Mouse (Mus musculus) right cerebral cortex, postnatal 10 days (tissue): ENCODE data around the gene Enox1.

Source experiments
- DNase-seq, 2 experiments: peaks; one replicate each; pipeline ENCODE4 v3.0.0; 2021; ENCODE audit warnings: low spot score in 2 of 2

Enox1 gene

DNA sequence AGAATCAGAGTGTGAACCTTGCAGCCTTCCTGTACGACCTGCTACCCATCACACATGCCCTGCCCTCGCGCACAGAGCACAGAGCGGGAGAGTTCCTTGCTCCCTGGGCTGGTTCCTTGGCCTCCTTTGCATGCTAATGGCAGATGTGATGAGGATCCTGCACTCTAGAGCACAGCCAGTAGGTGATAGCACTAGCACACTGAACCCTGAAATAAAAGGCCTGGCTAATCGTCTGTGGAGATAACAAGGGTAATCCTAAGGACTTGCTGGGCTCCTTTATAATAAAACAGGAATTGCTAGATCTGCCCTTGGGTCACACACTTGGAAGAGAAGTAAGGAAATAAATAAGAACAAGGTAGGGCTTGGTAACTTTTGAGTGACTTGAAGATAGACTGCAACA is 215.4 kb downstream of the Enox1 start:
- peak in 1 of 2 experiments; percentile 15 for DNase-seq

DNA sequence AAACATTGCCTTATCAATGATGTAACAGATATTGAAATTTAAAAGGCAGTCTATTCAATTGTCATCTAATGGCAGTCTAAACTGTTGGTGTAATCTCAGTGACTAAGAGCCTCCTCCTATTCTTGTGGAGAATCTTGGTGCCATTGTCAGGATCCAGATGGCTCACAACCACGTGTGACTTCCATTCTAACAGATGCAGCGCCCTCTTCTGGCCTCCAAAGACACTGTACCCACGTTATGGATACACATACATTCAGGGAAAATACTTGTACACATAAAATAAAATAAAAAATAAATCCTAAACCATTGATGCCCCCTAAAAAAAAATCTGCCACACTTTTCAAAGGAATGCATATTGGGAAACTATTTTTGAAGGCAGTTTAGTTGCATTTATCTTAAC is 216.6 kb downstream of the Enox1 start:
- DNase-seq, result peak in 1 of 2 experiments; percentile 18

DNA sequence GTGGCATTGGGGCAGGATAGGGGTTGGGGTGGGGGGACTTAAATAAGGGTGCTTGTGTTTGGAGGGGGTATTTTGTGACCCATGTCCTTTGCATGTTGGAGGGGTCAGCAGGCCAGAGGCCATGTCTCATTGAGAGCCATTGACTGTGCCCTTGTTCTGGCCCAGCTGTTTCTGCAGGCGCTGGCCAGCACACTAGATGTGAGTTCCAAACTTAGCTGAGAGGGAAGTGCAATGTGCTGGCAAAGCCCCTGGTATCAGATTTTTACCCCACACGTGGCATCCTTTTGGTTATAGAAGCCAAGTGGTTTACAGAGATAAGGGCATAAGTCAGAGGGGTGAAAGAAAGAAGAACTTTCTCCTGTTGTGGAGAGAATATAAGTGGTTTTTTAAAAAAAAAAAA is 218.5 kb downstream of the Enox1 start:
- peak in 1 of 2 experiments; percentile 15 for DNase-seq

DNA sequence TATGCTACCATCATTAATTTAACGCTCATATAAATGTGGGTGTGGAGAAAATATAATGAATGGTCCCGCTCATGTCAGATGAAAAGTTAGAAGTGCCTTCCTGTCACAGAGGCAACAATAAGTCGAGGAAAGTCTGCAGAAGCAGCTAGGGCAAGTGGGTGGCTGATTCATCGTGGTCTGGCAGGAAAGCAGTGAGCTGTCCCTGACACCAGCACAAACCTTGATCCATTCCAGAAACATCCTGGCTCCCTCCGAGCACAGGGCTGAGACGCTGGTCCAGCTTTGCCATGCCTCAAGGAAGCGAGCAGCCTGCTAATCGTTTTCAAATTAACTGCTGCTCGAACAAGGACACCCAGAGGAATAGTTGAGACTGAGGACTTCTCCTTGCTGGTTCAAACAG is 219.1 kb downstream of the Enox1 start:
- peak in 1 of 2 experiments; percentile 24 for DNase-seq

DNA sequence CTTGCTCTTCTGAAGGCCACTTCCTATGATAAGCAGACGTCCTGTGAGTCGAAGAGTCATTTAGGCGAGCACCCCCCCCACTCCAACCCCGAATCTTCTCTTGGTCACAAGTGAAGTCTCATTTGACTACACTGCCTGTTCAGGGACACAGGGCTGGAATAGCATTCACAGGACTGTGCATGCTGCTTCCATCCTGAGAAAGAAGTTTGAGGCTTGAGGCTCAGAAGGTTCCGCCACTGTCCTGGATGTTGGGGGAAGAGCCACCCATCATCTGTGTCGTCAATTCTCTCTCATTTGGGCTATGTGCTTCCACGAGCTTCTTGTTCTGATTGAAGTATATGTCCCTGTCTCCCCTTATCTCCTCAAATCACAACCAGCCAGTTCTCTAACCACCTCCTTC is 220.2 kb downstream of the Enox1 start:
- DNase-seq, result no peak

DNA sequence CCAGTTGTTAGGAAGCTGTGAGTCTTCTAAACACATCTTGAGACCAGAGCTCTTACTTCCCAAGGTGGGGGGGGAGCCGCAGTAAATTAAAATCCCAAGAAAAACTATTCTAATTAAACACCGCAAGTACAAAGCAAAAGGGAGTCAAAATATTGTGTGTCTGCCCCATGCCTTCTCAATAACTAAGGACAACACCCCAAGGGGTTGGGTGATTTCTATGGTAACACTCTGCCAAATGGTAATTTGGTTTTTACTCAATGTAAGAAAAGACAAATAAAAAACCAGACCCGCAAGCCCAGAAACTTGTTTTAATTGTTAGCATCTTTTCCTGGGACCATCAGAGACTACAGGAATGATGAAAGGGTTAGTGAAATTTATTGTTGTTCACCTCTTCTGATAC is 220.9 kb downstream of the Enox1 start:
- no peak for DNase-seq

DNA sequence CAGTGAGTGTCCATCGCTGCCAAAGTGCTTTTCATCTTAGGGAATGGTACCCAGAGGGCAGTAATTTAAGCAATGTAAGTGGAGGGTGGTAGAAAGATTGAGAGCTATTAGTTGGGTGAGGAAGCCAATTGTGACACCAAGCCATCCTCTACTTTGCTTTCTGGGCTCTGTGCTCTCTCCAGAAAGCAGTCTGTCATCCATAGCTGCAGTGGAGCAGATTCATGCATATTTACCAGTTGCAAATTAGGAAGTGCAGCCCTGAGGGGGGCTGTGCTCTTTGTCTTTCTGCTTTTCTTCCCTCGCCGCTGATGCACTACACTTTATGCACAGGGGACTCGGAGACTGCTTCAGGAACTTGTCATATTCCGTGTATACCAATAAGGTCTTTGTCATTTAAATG is 221.3 kb downstream of the Enox1 start:
- DNase-seq, result peak in 1 of 2 experiments; percentile 30

DNA sequence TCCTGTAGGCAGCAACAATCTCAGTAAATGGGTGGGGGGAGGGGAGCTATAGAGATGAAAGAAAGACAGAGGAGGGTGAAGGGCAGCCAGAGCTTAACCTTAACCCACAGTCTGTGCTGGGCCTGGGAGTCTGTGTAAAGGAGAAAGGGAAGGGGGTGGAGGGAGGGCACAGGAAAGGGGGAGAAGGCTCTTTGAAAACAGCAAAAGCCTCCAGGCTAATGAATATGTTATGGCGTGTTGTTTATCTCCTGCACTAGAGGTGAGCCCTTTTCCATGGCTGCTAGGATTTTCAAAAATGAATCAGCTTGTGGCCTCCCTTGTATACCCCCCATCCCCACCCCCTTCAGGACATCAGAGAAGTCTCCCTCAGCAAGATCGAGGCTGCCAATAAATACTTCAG is 225.0 kb downstream of the Enox1 start:
- DNase-seq, result peak in 1 of 2 experiments; percentile 7

DNA sequence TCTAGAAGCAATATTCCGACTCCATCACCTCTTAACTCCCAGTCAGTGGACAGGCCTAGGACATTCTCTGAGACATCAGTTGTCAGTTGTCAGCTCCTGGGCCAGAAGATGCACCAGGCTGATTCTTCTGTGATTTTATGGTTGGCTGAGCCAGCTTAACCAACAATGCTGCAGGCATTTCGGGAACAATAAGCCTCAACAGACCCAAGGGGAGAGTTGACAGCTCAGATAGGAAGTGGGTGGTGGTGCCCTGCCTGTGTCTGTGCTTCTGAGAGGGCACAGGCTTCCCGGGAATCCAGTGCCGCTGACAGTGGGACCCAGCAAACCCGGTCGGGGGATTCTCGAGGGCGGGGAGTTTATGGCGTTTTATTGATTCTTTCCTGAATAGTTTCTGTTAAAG is 229.1 kb downstream of the Enox1 start:
- no peak for DNase-seq

DNA sequence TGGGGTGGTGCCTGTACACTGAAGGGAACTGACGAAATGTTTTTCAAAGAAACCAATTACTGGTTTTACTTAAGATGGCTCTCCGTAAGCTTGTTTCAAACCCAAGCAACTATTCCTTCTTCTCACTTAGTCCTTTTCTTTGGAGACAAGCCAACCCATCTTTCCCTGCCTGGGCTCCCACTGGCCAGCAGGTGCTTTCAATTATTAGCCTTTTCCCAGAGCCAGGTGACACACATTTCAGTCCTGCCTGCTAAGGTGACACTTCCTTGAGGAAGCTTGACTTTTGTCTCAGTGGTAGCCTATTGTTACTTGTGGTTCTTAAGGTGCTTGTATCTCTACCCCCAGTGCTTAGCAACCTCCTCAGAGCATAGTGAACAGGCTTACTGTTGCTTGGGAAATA is 231.3 kb downstream of the Enox1 start:
- DNase-seq, result no peak

DNA sequence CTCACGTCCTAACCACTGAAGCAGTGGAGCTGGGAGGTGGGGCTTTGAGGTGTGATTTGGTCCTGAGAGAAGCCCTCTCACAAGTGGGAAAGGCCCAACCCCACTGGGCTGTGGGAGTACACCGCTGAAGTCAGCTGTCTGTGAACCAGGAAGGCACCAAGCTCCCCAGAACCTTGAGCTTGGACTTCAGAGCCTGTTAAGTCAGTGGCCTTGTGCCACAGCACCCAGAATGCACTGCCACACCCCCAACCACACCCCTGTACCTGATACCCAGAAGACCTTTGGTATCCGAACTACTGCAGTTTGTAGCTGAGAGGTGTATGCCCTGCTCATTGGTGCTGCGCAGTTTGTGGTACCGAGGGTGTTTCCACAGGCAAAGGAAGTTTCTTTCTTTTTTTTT is 232.7 kb downstream of the Enox1 start:
- DNase-seq, result no peak

DNA sequence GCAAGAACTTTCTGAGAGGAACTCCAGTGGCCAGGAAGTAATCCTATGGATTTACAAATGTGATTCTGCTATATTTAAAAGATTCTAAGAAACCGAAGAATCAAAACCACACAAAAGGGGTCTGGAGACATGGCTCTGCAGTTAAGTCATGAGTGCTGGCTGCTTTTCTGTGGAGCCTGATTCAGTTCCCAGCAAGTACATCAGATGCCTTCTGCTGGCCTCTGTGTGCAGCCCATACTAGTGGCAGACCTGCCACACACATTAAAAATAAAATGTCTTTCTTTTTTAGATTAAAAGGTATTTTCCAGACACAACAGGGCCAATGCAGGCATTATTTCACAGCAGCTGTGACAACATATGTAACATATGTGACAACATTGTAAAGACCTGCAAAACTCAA is 235.9 kb downstream of the Enox1 start:
- DNase-seq, result no peak

DNA sequence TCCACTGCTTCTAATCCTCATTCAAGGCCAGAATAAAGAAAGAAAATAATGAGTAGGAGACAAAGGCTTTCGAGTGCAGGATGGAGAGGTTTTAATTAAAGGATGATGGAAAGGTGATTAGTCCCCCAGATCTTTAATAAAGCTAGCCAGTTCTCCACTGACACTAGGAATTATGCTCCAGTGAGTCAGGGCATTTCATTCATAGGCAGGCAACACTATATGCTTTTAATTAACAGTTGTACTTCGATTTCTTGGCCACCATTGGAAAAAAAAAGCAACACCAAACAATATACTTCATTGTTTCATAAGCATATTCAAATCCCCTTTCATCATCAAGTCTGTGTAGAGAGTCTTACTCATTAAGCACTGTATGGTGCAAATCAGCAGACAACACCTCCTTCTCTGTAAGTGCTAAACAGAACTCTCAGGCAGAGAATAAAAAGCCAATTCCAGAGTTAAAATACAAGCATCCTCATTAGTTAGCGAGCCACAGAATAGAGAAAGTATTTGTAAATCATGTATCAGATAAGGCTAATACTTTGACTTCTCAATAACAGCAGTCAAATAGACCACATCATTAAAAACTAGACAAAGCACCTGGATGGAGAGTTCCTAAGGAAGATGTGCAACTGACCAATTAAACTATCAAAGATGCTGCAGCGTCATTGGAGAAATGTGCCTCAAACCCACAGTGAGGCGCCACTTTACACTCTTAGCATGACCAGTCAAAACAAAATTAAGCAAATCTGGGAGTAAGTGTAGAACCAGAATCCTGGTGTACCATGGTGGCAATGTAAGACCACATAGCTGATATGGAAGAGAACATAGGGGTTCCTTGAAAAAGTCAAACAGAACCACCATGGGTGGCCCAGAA is 249.9 kb downstream of the Enox1 start:
- DNase-seq, result no peak

DNA sequence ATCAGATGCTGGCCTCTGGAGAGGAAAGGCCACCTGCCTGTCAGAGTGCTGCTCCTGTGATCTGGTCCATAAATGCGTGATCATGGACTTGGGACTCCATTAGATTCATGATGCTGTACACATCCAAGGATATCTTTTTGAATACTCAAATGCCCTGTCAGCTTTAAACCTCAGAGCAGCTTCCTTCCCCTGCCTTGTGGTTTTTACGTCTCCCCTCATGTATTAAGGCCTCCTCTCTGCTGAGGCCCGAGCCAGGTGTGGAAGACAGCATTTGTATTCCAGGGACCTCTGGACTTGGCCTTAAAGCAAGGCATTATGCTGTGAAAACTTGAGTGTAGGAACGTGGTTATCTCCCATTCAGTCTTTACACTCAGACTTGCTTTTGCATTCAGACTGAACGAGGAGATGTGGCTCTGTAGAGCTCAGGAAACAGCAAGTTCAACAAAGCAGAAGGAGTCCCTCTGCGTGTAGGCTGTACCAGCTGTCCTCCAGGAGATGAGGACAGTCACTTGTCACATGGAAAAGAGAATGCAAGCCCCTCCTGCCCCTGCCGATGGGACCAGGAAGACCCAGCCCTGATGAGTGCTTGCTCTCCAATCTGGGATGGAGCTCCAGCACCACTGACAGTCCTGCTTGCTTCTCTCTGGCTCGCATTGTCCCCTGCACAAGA is 252.8 kb downstream of the Enox1 start:
- DNase-seq, result no peak

DNA sequence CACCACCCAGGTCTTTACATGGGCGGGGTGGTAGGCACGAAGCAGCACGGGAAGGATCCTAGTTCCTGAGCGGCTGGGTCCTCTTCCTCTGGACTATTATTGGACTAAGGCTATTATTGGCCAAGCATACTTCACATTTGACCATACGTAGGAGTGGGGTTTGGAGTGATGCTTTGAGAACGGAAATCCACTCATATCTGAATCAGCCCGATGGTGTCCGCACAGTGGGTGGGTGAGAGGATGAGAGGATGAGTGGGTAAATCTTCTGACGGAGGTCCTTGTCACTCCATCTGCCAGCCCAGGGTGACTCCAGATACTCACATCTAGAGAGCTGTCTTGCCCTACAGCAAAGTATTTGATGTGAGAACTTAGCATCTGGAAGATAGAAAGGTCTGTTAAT is 253.8 kb downstream of the Enox1 start:
- DNase-seq, result no peak

DNA sequence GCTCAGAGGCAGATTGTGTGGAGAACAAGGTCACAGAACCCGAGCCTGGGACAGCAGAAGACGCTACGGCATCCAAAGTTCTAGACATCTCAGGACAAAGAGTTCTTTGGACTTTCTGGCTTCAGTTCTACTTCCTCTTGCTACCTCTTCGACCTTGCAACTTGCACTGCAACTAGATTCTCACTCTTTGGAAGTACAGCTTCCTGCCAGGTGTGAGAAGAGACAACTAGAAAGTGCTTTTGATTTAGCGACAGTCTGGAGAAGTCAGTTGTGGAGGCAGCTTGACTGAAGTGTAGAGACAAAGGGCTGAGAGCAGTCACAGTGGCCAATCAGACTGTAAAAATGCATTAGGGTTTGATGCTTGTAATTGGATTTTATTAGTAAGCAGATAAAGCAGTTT is 256.5 kb downstream of the Enox1 start:
- no peak for DNase-seq

DNA sequence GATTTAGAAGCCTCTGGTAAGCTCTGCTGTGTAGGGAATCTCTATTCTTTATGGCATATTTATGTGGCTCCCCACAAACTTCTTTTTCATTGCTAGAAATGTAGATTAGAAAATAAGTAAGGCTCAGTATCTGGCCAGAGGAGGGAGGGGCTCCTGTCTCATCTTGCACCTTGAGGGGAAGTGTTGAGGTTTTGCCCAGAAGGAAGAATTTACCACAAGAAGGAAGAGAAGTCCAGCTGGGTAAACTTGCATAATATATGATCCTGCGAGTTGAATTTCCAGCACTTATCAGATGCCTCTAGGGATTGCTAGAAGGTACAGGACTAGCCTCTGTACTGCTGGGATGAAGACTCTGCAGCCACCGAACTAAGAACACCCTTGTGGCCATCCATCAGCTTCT is 259.8 kb downstream of the Enox1 start:
- DNase-seq, result no peak

DNA sequence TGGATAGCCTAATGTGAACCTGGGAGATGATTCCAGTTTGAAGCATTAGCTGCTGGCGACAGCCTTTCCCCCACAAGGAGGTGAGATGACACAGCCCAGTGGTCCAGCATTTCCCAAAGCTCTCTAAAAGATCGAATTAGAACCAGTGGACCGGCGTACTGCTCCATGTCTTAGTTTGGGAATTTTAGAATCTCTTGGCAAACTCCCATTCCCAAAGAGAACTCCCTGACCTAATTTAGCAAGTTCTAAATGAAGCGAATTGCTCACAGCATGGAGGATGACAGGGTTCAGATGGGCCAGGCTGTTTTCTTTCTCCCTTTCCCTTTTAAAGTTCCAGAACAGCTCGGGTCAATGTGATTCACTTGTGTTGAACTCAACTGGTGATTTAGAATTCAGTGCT is 264.5 kb downstream of the Enox1 start:
- no peak for DNase-seq

DNA sequence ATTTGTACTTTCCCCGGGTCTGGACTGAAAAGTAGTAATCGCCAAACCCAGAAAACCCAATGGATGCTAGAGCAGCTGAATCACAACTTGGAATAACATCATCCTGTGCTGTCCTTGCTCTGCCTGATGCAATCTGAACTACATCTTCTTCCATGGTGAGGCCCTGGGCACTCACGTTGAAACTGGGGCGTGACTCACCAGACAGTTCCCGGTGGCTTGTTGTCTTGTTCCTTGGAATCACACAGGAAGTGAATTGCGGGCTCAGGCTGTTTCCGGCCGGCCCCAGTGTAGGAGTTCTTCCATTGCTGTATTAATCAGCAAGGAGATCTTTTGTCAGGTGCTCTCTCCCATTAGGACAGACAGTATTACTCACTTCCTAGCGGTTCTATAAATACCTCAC is 266.6 kb downstream of the Enox1 start:
- DNase-seq, result no peak

DNA sequence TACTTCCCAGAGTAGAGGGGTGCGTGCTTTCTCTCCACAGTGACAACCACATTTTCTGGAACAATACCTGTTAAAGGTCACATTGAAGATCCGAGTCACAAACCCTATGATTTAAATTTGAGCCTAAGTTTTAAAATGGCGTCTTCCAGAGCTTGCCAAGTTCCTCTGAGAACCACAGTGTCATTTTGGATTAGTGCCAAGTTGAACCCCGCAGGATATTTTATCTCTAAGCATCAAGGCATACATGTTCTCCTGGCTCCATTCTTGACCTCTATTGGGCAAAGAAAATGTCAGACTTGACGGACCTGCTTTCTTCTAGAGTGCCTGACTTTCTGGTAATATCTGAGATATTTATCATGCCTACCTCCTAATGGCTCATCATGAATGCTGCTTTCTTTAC is 282.9 kb downstream of the Enox1 start:
- DNase-seq, result no peak

DNA sequence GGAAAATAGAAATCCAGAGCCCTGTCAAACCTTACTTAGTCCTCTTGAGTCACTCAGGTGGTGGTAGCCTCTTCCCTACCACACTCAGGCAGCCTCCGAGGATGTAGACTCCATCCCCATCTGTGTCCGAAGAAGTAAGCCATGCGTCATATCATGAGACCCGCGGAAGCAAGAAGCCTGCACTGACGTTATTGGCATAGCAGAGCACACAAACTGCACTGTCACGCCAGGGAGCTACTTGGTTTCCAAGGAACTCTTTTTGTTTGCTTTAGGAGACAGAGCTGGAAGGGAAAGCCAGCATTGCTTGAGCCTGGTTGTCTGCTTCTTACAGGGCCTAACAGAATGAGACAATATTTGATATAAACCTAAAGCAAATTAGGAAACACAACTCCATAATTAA is 284.2 kb downstream of the Enox1 start:
- peak in 1 of 2 experiments; percentile 43 for DNase-seq

DNA sequence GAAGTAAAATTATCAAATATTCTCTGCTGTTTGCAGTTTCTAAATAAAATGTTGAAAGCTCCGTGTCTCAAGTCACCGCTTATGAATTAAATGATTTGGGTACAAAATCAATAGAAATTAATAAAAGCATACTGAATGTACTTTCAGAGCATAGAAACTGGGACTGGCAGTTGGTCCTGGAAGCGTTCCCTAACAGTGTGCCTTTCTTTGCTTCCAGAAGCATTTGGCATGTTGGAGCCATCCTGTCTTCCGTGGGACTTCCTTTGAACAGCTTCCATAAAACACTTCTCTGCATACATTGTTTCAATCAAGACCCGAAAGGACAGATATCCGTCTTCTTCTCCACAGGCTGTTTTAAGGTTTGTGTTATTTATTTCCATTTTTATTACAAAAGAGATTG is 285.0 kb downstream of the Enox1 start:
- peak in 1 of 2 experiments; percentile 40 for DNase-seq

DNA sequence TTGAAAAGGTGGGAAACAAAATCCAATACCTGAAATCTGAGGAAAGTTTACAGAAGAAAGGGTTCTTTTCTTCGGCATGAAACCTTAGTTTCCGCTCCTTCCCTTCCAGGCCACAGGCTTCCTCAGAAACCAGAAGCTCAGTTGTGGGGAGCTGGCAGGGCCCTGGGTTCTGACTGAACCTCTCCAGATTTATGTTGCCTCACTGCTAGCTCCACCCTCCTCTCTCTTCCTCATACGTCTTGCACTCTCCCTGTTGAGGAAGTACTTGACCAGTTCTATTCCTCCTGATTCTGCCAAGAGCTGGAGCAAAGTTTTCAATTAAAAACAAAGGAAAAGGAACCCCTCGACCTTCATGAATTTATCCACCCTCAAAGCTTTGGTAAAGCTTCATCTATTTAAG is 291.4 kb downstream of the Enox1 start:
- no peak for DNase-seq
